Mouse (Mus musculus): ENCODE measurements around the gene Gkap1. TPM values are rescaled to one million over a fixed set of nuclear protein-coding genes. Genes with fewer than 3 reads are reported as not detected.
A peak's percentile ranks its signal among the peaks of the same experiment; 100 is the strongest.

The Gkap1 gene
- polyA plus RNA-seq, 1 experiment from 2014 or later, result 25.2 TPM

GRCm38 (mm10) chr13:58289308-58289707 lies 13.8 kb upstream of the Gkap1 start:
- H3K36me3 ChIP-seq (replicated peaks), result no peaks in the 10 kb centered on the region
- WGBS, result 65% methylated on average over 1 of the region's 1 CpGs
- H3K27ac ChIP-seq, result no peak overlapping the region
- H3K27me3 ChIP-seq (ENCODE audit: poor library complexity, severe bottlenecking), result no peaks in the 10 kb centered on the region
- H3K9me3 ChIP-seq, result no peaks in the 10 kb centered on the region
- H3K4me3 ChIP-seq, result no peak overlapping the region
- H3K4me1 ChIP-seq, result peaks cover 21% of the 10 kb centered on the region
- DNase-seq (ENCODE audit: extremely low spot score, low spot score), result no peak

GRCm38 (mm10) chr13:58287822-58288221 lies 12.3 kb upstream of the Gkap1 start:
- H3K4me3 ChIP-seq, result no peak overlapping the region
- H3K4me1 ChIP-seq, result peaks cover 10% of the 10 kb centered on the region
- 16% methylated on average over 13 of the region's 13 CpGs for WGBS
- H3K27me3 ChIP-seq (ENCODE audit: poor library complexity, severe bottlenecking), result no peaks in the 10 kb centered on the region
- peak; percentile 86 for DNase-seq (ENCODE audit: extremely low spot score, low spot score)
- no peaks in the 10 kb centered on the region for H3K9me3 ChIP-seq
- no peak overlapping the region for H3K27ac ChIP-seq
- H3K36me3 ChIP-seq (replicated peaks), result no peaks in the 10 kb centered on the region

- Histone ChIP-seq H3K27me3 (ENCODE audit: poor library complexity, severe bottlenecking) (no peaks in the 10 kb centered on the region), H3K27ac (no peak overlapping the region), H3K4me3 (no peak overlapping the region), H3K4me1 (0 out of 2 replicates have a peak, but pooled peaks cover 2% of the 10 kb centered on the region), H3K9me3 (no peaks in the 10 kb centered on the region), H3K36me3 (replicated peaks) (no peaks in the 10 kb centered on the region)
- 68% methylated on average over 4 of the region's 4 CpGs for WGBS
- DNase-seq (ENCODE audit: extremely low spot score, low spot score), result no peak
Measured at GRCm38 (mm10) chr13:58283466-58283865, 8.0 kb upstream of the Gkap1 start.

- Histone ChIP-seq H3K4me1 (peaks cover 6% of the 10 kb centered on the region; the same call in 1 of the 2 replicates), H3K4me3 (no peak overlapping the region), H3K36me3 (replicated peaks) (no peaks in the 10 kb centered on the region), H3K9me3 (no peaks in the 10 kb centered on the region), H3K27ac (no peak overlapping the region), H3K27me3 (ENCODE audit: poor library complexity, severe bottlenecking) (no peaks in the 10 kb centered on the region)
- WGBS, result 70% methylated on average over 4 of the region's 4 CpGs
- no peak for DNase-seq (ENCODE audit: extremely low spot score, low spot score)
Measured at GRCm38 (mm10) chr13:58281936-58282335, 6.4 kb upstream of the Gkap1 start.

GRCm38 (mm10) chr13:58280528-58280927 lies 5.0 kb upstream of the Gkap1 start:
- 89% methylated on average over 3 of the region's 3 CpGs for WGBS
- Histone ChIP-seq H3K27me3 (ENCODE audit: poor library complexity, severe bottlenecking) (peaks cover 10% of the 10 kb centered on the region), H3K4me1 (peaks cover 11% of the 10 kb centered on the region), H3K9me3 (no peaks in the 10 kb centered on the region), H3K36me3 (replicated peaks) (no peaks in the 10 kb centered on the region), H3K4me3 (no peak overlapping the region), H3K27ac (no peak overlapping the region)
- DNase-seq (ENCODE audit: extremely low spot score, low spot score), result no peak

GRCm38 (mm10) chr13:58276256-58276655 lies 757 bp upstream of the Gkap1 start:
- no peaks in the 10 kb centered on the region for H3K9me3 ChIP-seq
- 85% methylated on average over 10 of the region's 10 CpGs for WGBS
- no peak overlapping the region for H3K27ac ChIP-seq
- DNase-seq (ENCODE audit: extremely low spot score, low spot score), result no peak
- H3K36me3 ChIP-seq (replicated peaks), result no peaks in the 10 kb centered on the region
- no peak overlapping the region for H3K4me3 ChIP-seq
- peaks cover 24% of the 10 kb centered on the region for H3K27me3 ChIP-seq (ENCODE audit: poor library complexity, severe bottlenecking)
- H3K4me1 ChIP-seq, result peaks cover 33% of the 10 kb centered on the region

GRCm38 (mm10) chr13:58275076-58275475 lies 423 bp downstream of the Gkap1 start:
- H3K9me3 ChIP-seq, result no peaks in the 10 kb centered on the region
- H3K4me3 ChIP-seq, result peak overlapping the region; percentile 89
- H3K4me1 ChIP-seq, result peaks cover 33% of the 10 kb centered on the region
- no peak for DNase-seq (ENCODE audit: extremely low spot score, low spot score)
- peak overlapping the region; percentile 93 for H3K27ac ChIP-seq
- H3K36me3 ChIP-seq (replicated peaks), result no peaks in the 10 kb centered on the region
- H3K27me3 ChIP-seq (ENCODE audit: poor library complexity, severe bottlenecking), result peaks cover 24% of the 10 kb centered on the region
- 23% methylated on average over 9 of the region's 9 CpGs for WGBS

GRCm38 (mm10) chr13:58274259-58274991 lies 1.1 kb downstream of the Gkap1 start:
- no peaks in the 10 kb centered on the region for H3K36me3 ChIP-seq (replicated peaks)

GRCm38 (mm10) chr13:58273411-58274258 lies 1.9 kb downstream of the Gkap1 start:
- peak; percentile 55 for DNase-seq (ENCODE audit: extremely low spot score, low spot score)
- Histone ChIP-seq H3K4me3 (peak overlapping the region; percentile 89), H3K9me3 (no peaks in the 10 kb centered on the region), H3K4me1 (peaks cover 33% of the 10 kb centered on the region), H3K27ac (peak overlapping the region; percentile 93), H3K27me3 (ENCODE audit: poor library complexity, severe bottlenecking) (peaks cover 24% of the 10 kb centered on the region), H3K36me3 (replicated peaks) (no peaks in the 10 kb centered on the region)
- under 1% methylated on average over 99 of the region's 115 CpGs for WGBS

More at GRCm38 (mm10) chr13:58274259-58274991, 1.1 kb downstream of the Gkap1 start:
- H3K27ac ChIP-seq, result peak overlapping the region; percentile 93
- H3K4me1 ChIP-seq, result peaks cover 33% of the 10 kb centered on the region
- peaks cover 24% of the 10 kb centered on the region for H3K27me3 ChIP-seq (ENCODE audit: poor library complexity, severe bottlenecking)
- WGBS, result under 1% methylated on average over 84 of the region's 84 CpGs
- H3K9me3 ChIP-seq, result no peaks in the 10 kb centered on the region
- H3K4me3 ChIP-seq, result peak overlapping the region; percentile 89
- peak; percentile 76 for DNase-seq (ENCODE audit: extremely low spot score, low spot score)

- peaks cover 21% of the 10 kb centered on the region for H3K36me3 ChIP-seq (replicated peaks)
- DNase-seq (ENCODE audit: extremely low spot score, low spot score), result no peak
Measured at GRCm38 (mm10) chr13:58266864-58267263, 8.6 kb downstream of the Gkap1 start.

GRCm38 (mm10) chr13:58263546-58263945 lies 12.0 kb downstream of the Gkap1 start:
- peaks cover 35% of the 10 kb centered on the region for H3K36me3 ChIP-seq (replicated peaks)

More at GRCm38 (mm10) chr13:58266864-58267263, 8.6 kb downstream of the Gkap1 start:
- peaks cover under 1% of the 10 kb centered on the region; the same call in 1 of the 2 replicates for H3K27me3 ChIP-seq (ENCODE audit: poor library complexity, severe bottlenecking)
- no peaks in the 10 kb centered on the region for H3K4me1 ChIP-seq
- no peak overlapping the region for H3K4me3 ChIP-seq
- WGBS, result 80% methylated on average over 3 of the region's 3 CpGs
- H3K9me3 ChIP-seq, result no peaks in the 10 kb centered on the region
- no peak overlapping the region for H3K27ac ChIP-seq

GRCm38 (mm10) chr13:58261674-58262073 lies 13.8 kb downstream of the Gkap1 start:
- no peak overlapping the region for H3K4me3 ChIP-seq
- H3K9me3 ChIP-seq, result no peaks in the 10 kb centered on the region
- peaks cover 41% of the 10 kb centered on the region for H3K36me3 ChIP-seq (replicated peaks)
- no peak for DNase-seq (ENCODE audit: extremely low spot score, low spot score)
- no peaks in the 10 kb centered on the region for H3K27me3 ChIP-seq (ENCODE audit: poor library complexity, severe bottlenecking)
- WGBS, result 90% methylated on average over 4 of the region's 4 CpGs
- H3K27ac ChIP-seq, result no peak overlapping the region
- no peaks in the 10 kb centered on the region for H3K4me1 ChIP-seq

More at GRCm38 (mm10) chr13:58263546-58263945, 12.0 kb downstream of the Gkap1 start:
- no peaks in the 10 kb centered on the region for H3K9me3 ChIP-seq
- H3K4me1 ChIP-seq, result no peaks in the 10 kb centered on the region
- no peak for DNase-seq (ENCODE audit: extremely low spot score, low spot score)
- H3K27ac ChIP-seq, result no peak overlapping the region
- no peak overlapping the region for H3K4me3 ChIP-seq
- no peaks in the 10 kb centered on the region for H3K27me3 ChIP-seq (ENCODE audit: poor library complexity, severe bottlenecking)
- 89% methylated on average over 8 of the region's 8 CpGs for WGBS

- Histone ChIP-seq H3K4me1 (no peaks in the 10 kb centered on the region), H3K4me3 (no peak overlapping the region), H3K9me3 (no peaks in the 10 kb centered on the region), H3K27me3 (ENCODE audit: poor library complexity, severe bottlenecking) (no peaks in the 10 kb centered on the region), H3K27ac (no peak overlapping the region), H3K36me3 (replicated peaks) (peaks cover 50% of the 10 kb centered on the region)
- DNase-seq (ENCODE audit: extremely low spot score, low spot score), result no peak
- WGBS, result 89% methylated on average over 1 of the region's 1 CpGs
Measured at GRCm38 (mm10) chr13:58253268-58253667, 22.2 kb downstream of the Gkap1 start.

Measured in forebrain, embryonic 10.5 days (tissue).